Mouse (Mus musculus): ENCODE results near the gene Mansc4. TPM values are rescaled to one million over a fixed set of nuclear protein-coding genes. Genes with fewer than 3 reads are reported as not detected.

Mansc4 gene
- total and polyA plus RNA-seq, 3 experiments = 0.21 TPM; not detected in 2

DNA sequence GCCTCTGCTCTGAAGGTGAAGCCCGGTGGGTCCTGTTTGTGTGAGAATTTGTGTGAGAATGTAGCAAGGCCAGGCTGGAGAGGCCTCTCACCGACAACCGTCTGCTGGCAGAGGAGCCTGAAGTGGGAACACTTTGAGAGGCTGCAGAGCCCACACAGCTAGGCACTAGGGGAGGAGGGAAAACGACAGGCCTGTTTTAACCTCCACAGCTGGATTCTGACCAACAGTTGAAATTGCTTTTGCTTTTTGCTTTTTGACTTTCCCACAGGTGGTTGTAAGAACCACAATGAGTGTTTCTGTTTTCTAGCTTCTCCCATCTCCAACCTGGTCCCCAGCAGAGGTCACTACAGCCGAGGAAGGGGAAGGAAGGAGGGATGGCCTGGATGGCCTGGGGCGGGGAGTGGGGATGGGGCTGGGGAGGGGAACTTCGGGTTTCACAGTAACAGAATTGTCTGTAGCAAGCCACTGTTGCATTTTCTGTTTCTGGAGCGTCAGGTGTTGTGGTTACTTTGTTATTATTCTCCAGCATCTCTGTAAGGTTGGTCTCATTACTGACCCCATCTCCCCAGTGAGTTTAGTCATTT, 10.6 kb upstream of the Mansc4 start:
- Histone ChIP-seq H3K27me3 (ENCODE audit: control insufficient read depth in 1 of 2, insufficient read depth in 2 of 2, low read length in 2 of 2) (no peaks in the 10 kb centered on the region), H3K4me3 (ENCODE audit: control insufficient read depth in 1 of 2, insufficient read depth in 1 of 2, low read depth in 2 of 2, low read length in 2 of 2) (no peak overlapping the region), H3K27ac (ENCODE audit: control insufficient read depth, low read depth, low read length) (no peak overlapping the region), H3K9me3 (replicated peaks; ENCODE audit: insufficient read depth, low read length) (no peaks in the 10 kb centered on the region), H3K36me3 (ENCODE audit: control insufficient read depth in 1 of 2, insufficient read depth in 2 of 2, low read length in 2 of 2) (peaks cover 15 to 20% of the 10 kb centered on the region in 2 experiments), H3K9ac (ENCODE audit: control insufficient read depth, low read depth, low read length, poor library complexity, severe bottlenecking) (no peak overlapping the region), H3K79me2 (ENCODE audit: control insufficient read depth, insufficient read depth, low read length, poor library complexity) (peaks cover 46% of the 10 kb centered on the region), H3K4me1 (ENCODE audit: control insufficient read depth in 1 of 2, insufficient read depth in 2 of 2, low read length in 2 of 2) (peaks cover 5 to 17% of the 10 kb centered on the region in 2 experiments; a peak in 3 of 4 replicates)
- no peak for DNase-seq (ENCODE audit: low read depth, low spot score)
- no peak for TF ChIP-seq USF1 (IDR thresholded peaks at IDR 0.05; ENCODE audit: low read depth, low read length)
- TF ChIP-seq MXI1 (IDR thresholded peaks at IDR 0.05; ENCODE audit: low read depth, low read length) = no peak
- TF ChIP-seq UBTF (IDR thresholded peaks at IDR 0.05; ENCODE audit: borderline replicate concordance, insufficient read depth, low read depth, low read length) = no peak
- TF ChIP-seq E2F4 (IDR thresholded peaks at IDR 0.05; ENCODE audit: borderline replicate concordance, low read depth, low read length) = no peak
- TF ChIP-seq GABPA (IDR thresholded peaks at IDR 0.05; ENCODE audit: low read depth, low read length) = no peak
- TF ChIP-seq BHLHE40 (IDR thresholded peaks at IDR 0.05; ENCODE audit: borderline replicate concordance, low read depth, low read length) = no peak
- no peak for TF ChIP-seq SIN3A (IDR thresholded peaks at IDR 0.05; ENCODE audit: low read length)
- no peak for TF ChIP-seq ZNF384 (IDR thresholded peaks at IDR 0.05; ENCODE audit: low read depth, low read length)
- no peak for TF ChIP-seq ZKSCAN1 (IDR thresholded peaks at IDR 0.05; ENCODE audit: low read depth, low read length)
- no peak for TF ChIP-seq JUND (IDR thresholded peaks at IDR 0.05; ENCODE audit: low read depth, low read length)
- no peak for TF ChIP-seq TBP (IDR thresholded peaks at IDR 0.05; ENCODE audit: low read depth, low read length)
- no peak for TF ChIP-seq POLR2AphosphoS2 (IDR thresholded peaks at IDR 0.05; ENCODE audit: low read length)
- TF ChIP-seq CTCF (IDR thresholded peaks at IDR 0.05 in 2 of 3, conservative IDR thresholded peaks at IDR 0.05 in 1 of 3; ENCODE audit: control insufficient read depth in 1 of 3, insufficient read depth in 1 of 3, low read depth in 2 of 3, low read length in 3 of 3, poor library complexity in 1 of 3, severe bottlenecking in 1 of 3) = no peak
- no peak for TF ChIP-seq NELFE (IDR thresholded peaks at IDR 0.05; ENCODE audit: low read depth, low read length)
- no peak for TF ChIP-seq ELF1 (IDR thresholded peaks at IDR 0.05; ENCODE audit: low read depth, low read length)
- no peak for TF ChIP-seq ZMIZ1 (IDR thresholded peaks at IDR 0.05; ENCODE audit: low read depth, low read length)
- TF ChIP-seq USF2 (IDR thresholded peaks at IDR 0.05; ENCODE audit: borderline replicate concordance in 1 of 2, insufficient read depth in 1 of 2, low read depth in 1 of 2, low read length in 2 of 2) = no peak

DNA sequence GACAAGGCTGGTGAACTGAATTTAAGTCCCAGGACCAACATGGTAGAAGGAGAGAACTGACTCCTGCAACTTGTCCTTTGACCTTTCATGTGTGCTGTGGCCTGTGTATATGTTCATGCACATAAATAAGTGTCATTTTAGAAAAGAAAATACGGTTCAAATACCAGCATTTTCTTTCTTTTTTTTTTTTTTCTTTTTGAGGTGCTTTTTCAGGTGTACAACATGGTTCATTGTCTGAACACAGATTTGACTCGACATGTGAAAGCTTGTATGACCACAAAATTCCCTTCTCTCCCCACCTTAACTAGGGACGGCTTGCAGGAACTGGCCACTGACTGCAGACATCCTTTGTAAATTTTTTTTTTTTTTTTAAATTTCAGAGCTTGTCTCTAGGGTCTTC, 10.1 kb upstream of the Mansc4 start:
- peaks cover 14 to 20% of the 10 kb centered on the region in 2 experiments for H3K36me3 ChIP-seq (ENCODE audit: control insufficient read depth in 1 of 2, insufficient read depth in 2 of 2, low read length in 2 of 2)
- H3K79me2 ChIP-seq (ENCODE audit: control insufficient read depth, insufficient read depth, low read length, poor library complexity) = peaks cover 50% of the 10 kb centered on the region
- H3K27ac ChIP-seq (ENCODE audit: control insufficient read depth, low read depth, low read length) = no peak overlapping the region
- H3K9ac ChIP-seq (ENCODE audit: control insufficient read depth, low read depth, low read length, poor library complexity, severe bottlenecking) = no peak overlapping the region
- TF ChIP-seq NRF1 (IDR thresholded peaks at IDR 0.05; ENCODE audit: insufficient read depth, low read depth, low read length, poor library complexity, severe bottlenecking) = no peak
- TF ChIP-seq BHLHE40 (IDR thresholded peaks at IDR 0.05; ENCODE audit: borderline replicate concordance, low read depth, low read length) = no peak
- no peak for TF ChIP-seq CHD1 (IDR thresholded peaks at IDR 0.05; ENCODE audit: low read depth, low read length)
- TF ChIP-seq GATA1 (IDR thresholded peaks at IDR 0.05; ENCODE audit: low read depth, low read length) = no peak
- H3K27me3 ChIP-seq (ENCODE audit: control insufficient read depth in 1 of 2, insufficient read depth in 2 of 2, low read length in 2 of 2) = no peaks in the 10 kb centered on the region
- no peak overlapping the region for H3K4me3 ChIP-seq (ENCODE audit: control insufficient read depth in 1 of 2, insufficient read depth in 1 of 2, low read depth in 2 of 2, low read length in 2 of 2)
- DNase-seq (ENCODE audit: low read depth, low spot score) = no peak
- peaks cover 5 to 18% of the 10 kb centered on the region in 2 experiments; a peak in 3 of 4 replicates for H3K4me1 ChIP-seq (ENCODE audit: control insufficient read depth in 1 of 2, insufficient read depth in 2 of 2, low read length in 2 of 2)
- H3K9me3 ChIP-seq (replicated peaks; ENCODE audit: insufficient read depth, low read length) = no peaks in the 10 kb centered on the region
